Mouse (Mus musculus) cerebellum, adult 2 months (tissue): ENCODE data around the gene Git2.

Experiments
- CTCF ChIP-seq: fragments of 200-500 bp; IDR thresholded peaks from 2 replicates; pipeline ENCODE4 v1.5.1; 2011; ENCODE audit warnings: low read depth, mild to moderate bottlenecking, control low read depth, low read length, moderate library complexity, borderline replicate concordance; ENCODE audit not compliant: insufficient read depth
- POLR2A ChIP-seq: fragments of 200-500 bp; IDR thresholded peaks from 2 replicates; pipeline ENCODE4 v1.6.1; 2011; ENCODE audit warnings: low read length, control low read depth, borderline replicate concordance; ENCODE audit not compliant: insufficient read depth

GRCm38 (mm10) chr5:114742998-114743696 is 32.2 kb downstream of the Git2 start:
- TF ChIP-seq POLR2A (no peak), CTCF (no peak)
